Mouse (Mus musculus) CD4-positive, CD25-positive, alpha-beta regulatory T cell, adult 4 months (primary cell): ENCODE results near the gene Smap2. TPM values are rescaled to one million over a fixed set of nuclear protein-coding genes. Genes with fewer than 3 reads are reported as not detected.

Source experiments
- ATAC-seq: one replicate; pipeline ENCODE4 v1.8.0; 2017
- polyA plus RNA-seq, 2 experiments: library from polyadenylated mRNA; unstranded; fragments of 100-300 nt; shearing (Covaris generic); gene quantifications; one replicate each; pipeline ENCODE4 v1.2.1; 2017

The Smap2 gene
- polyA plus RNA-seq, 2 experiments from 2014 or later, result 34.0 to 37.4 TPM

- no peak for ATAC-seq
Observed at GRCm38 (mm10) chr4:121020040-121020790, 3.2 kb upstream of the Smap2 start.

GRCm38 (mm10) chr4:121018250-121018649 is 1.2 kb upstream of the Smap2 start:
- no peak for ATAC-seq

- peak; percentile 36 for ATAC-seq
Observed at GRCm38 (mm10) chr4:121016021-121016898, 787 bp downstream of the Smap2 start.

- no peak for ATAC-seq
Observed at GRCm38 (mm10) chr4:121015268-121015659, 1.8 kb downstream of the Smap2 start.

- no peak for ATAC-seq
Observed at GRCm38 (mm10) chr4:121014594-121015267, 2.3 kb downstream of the Smap2 start.

- ATAC-seq, result no peak
Observed at GRCm38 (mm10) chr4:121010770-121011549, 6.1 kb downstream of the Smap2 start.

- no peak for ATAC-seq
Observed at GRCm38 (mm10) chr4:121009151-121009550, 7.9 kb downstream of the Smap2 start.

GRCm38 (mm10) chr4:121008071-121008745 is 8.8 kb downstream of the Smap2 start:
- ATAC-seq, result no peak

- ATAC-seq, result no peak
Observed at GRCm38 (mm10) chr4:121007006-121007405, 10.0 kb downstream of the Smap2 start.

- peak; percentile 53 for ATAC-seq
Observed at GRCm38 (mm10) chr4:121004679-121005078, 12.4 kb downstream of the Smap2 start.

GRCm38 (mm10) chr4:121003611-121004091 is 13.4 kb downstream of the Smap2 start:
- ATAC-seq, result no peak

GRCm38 (mm10) chr4:121002400-121003171 is 14.5 kb downstream of the Smap2 start:
- ATAC-seq, result peak; percentile 62

- no peak for ATAC-seq
Observed at GRCm38 (mm10) chr4:121001659-121002058, 15.4 kb downstream of the Smap2 start.

GRCm38 (mm10) chr4:121001042-121001441 is 16.0 kb downstream of the Smap2 start:
- no peak for ATAC-seq

GRCm38 (mm10) chr4:120995911-120996310 is 21.1 kb downstream of the Smap2 start:
- ATAC-seq, result no peak

- no peak for ATAC-seq
Observed at GRCm38 (mm10) chr4:120993025-120993424, 24.0 kb downstream of the Smap2 start.

- ATAC-seq, result no peak
Observed at GRCm38 (mm10) chr4:120992284-120992683, 24.8 kb downstream of the Smap2 start.

- peak; percentile 3 for ATAC-seq
Observed at GRCm38 (mm10) chr4:120987319-120987718, 29.7 kb downstream of the Smap2 start.

GRCm38 (mm10) chr4:120986446-120986845 is 30.6 kb downstream of the Smap2 start:
- ATAC-seq, result peak; percentile 95

GRCm38 (mm10) chr4:120978221-120978620 is 38.8 kb downstream of the Smap2 start:
- ATAC-seq, result peak; percentile 52

GRCm38 (mm10) chr4:120975428-120975734 is 41.7 kb downstream of the Smap2 start:
- ATAC-seq, result peak; percentile 79
